Mouse (Mus musculus): ENCODE results near the gene Sugp1.
"Not testable (repeated sequence)": the region's sequence is repeated elsewhere in the genome, so short reads cannot be mapped to it uniquely, and the experiment has no call there.

The Sugp1 gene

GRCm38 (mm10) chr8:70043996-70044395 is 1.4 kb downstream of the Sugp1 start:
- DNase-seq (ENCODE audit: low spot score in 2 of 2): no peak

- DNase-seq (ENCODE audit: low spot score in 2 of 2): no peak
Observed at GRCm38 (mm10) chr8:70049662-70050061, 7.0 kb downstream of the Sugp1 start.

GRCm38 (mm10) chr8:70050434-70050833 is 7.8 kb downstream of the Sugp1 start:
- not testable (repeated sequence) for DNase-seq (ENCODE audit: low spot score in 2 of 2)

- no peak for DNase-seq (ENCODE audit: low spot score in 2 of 2)
Observed at GRCm38 (mm10) chr8:70057721-70058120, 15.1 kb downstream of the Sugp1 start.

GRCm38 (mm10) chr8:70071836-70072440 is 29.3 kb downstream of the Sugp1 start:
- no peak for DNase-seq (ENCODE audit: low spot score in 2 of 2)

GRCm38 (mm10) chr8:70072441-70073069 is 29.9 kb downstream of the Sugp1 start, which contains the start of gene Tm6sf2:
TSS of gene Tm6sf2 (plus strand) at chr8:70072924.
- no peak for DNase-seq (ENCODE audit: low spot score in 2 of 2)

- DNase-seq (ENCODE audit: low spot score in 2 of 2): no peak
Observed at GRCm38 (mm10) chr8:70073120-70073519, 30.5 kb downstream of the Sugp1 start.

- no peak for DNase-seq (ENCODE audit: low spot score in 2 of 2)
Observed at GRCm38 (mm10) chr8:70073682-70074081, 31.1 kb downstream of the Sugp1 start.

- DNase-seq (ENCODE audit: low spot score in 2 of 2): no peak
Observed at GRCm38 (mm10) chr8:70081976-70082375, 39.4 kb downstream of the Sugp1 start.

GRCm38 (mm10) chr8:70083285-70083684 is 40.7 kb downstream of the Sugp1 start, which contains the start of gene Hapln4:
TSS of gene Hapln4 (plus strand) at chr8:70083457.
- DNase-seq (ENCODE audit: low spot score in 2 of 2): peak in 1 of 2 experiments; percentile 65

GRCm38 (mm10) chr8:70084191-70085065 is 41.8 kb downstream of the Sugp1 start:
- DNase-seq (ENCODE audit: low spot score in 2 of 2): no peak

GRCm38 (mm10) chr8:70086151-70086550 is 43.5 kb downstream of the Sugp1 start:
- no peak for DNase-seq (ENCODE audit: low spot score in 2 of 2)

- DNase-seq (ENCODE audit: low spot score in 2 of 2): no peak
Observed at GRCm38 (mm10) chr8:70087237-70087636, 44.6 kb downstream of the Sugp1 start.

- DNase-seq (ENCODE audit: low spot score in 2 of 2): peak in 1 of 2 experiments; percentile 73
Observed at GRCm38 (mm10) chr8:70087836-70088650, 45.4 kb downstream of the Sugp1 start.

- no peak for DNase-seq (ENCODE audit: low spot score in 2 of 2)
Observed at GRCm38 (mm10) chr8:70089296-70089960, 46.8 kb downstream of the Sugp1 start.

- no peak for DNase-seq (ENCODE audit: low spot score in 2 of 2)
Observed at GRCm38 (mm10) chr8:70092786-70093185, 50.2 kb downstream of the Sugp1 start.

GRCm38 (mm10) chr8:70099276-70099675 is 56.7 kb downstream of the Sugp1 start:
- peak in 1 of 2 experiments; percentile 77 for DNase-seq (ENCODE audit: low spot score in 2 of 2)

- DNase-seq (ENCODE audit: low spot score in 2 of 2): peak in 1 of 2 experiments; percentile 66
Observed at GRCm38 (mm10) chr8:70100241-70100640, 57.6 kb downstream of the Sugp1 start.

- DNase-seq (ENCODE audit: low spot score in 2 of 2): no peak
Observed at GRCm38 (mm10) chr8:70104506-70104905, 61.9 kb downstream of the Sugp1 start.

- no peak for DNase-seq (ENCODE audit: low spot score in 2 of 2)
Observed at GRCm38 (mm10) chr8:70104922-70105321, 62.3 kb downstream of the Sugp1 start.

GRCm38 (mm10) chr8:70110451-70110850 is 67.8 kb downstream of the Sugp1 start:
- DNase-seq (ENCODE audit: low spot score in 2 of 2): no peak

All from left cerebral cortex, adult 9 months (tissue).